Mouse (Mus musculus): ENCODE measurements around the gene Dhrs13.
A peak's percentile ranks its signal among the peaks of the same experiment; 100 is the strongest.
"Not testable (repeated sequence)": the region's sequence is repeated elsewhere in the genome, so short reads cannot be mapped to it uniquely, and the experiment has no call there.

Gene Dhrs13

GRCm38 (mm10) chr11:78042290-78042870 lies 10.3 kb downstream of the Dhrs13 start:
- not testable (repeated sequence) for DNase-seq (ENCODE audit: low read depth, low spot score)

GRCm38 (mm10) chr11:78044758-78045251 lies 12.7 kb downstream of the Dhrs13 start:
- DNase-seq (ENCODE audit: low read depth, low spot score): no peak

- not testable (repeated sequence) for DNase-seq (ENCODE audit: low read depth, low spot score)
Measured at GRCm38 (mm10) chr11:78048637-78049036, 16.6 kb downstream of the Dhrs13 start.

DNA sequence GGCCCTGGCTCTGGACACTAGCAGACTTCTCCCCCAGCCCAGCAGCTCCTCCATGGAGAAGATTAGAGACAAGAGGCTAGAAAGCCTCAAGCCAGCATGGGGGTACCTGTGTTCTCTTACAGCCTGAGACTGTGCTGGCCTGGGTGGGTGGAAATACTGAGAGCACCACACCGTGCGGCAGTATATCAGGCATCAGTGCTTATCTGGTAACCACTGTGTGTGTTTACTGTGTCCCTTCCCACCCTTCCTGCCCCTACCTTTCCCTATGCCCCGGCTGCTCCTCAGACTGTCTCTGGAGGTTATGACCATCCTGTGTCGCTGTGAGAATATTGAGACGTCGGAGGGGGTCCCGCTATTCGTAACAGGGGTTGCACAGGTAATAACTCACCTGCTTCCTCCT lies 21.0 kb downstream of the Dhrs13 start:
- no peak for DNase-seq (ENCODE audit: low read depth, low spot score)

DNA sequence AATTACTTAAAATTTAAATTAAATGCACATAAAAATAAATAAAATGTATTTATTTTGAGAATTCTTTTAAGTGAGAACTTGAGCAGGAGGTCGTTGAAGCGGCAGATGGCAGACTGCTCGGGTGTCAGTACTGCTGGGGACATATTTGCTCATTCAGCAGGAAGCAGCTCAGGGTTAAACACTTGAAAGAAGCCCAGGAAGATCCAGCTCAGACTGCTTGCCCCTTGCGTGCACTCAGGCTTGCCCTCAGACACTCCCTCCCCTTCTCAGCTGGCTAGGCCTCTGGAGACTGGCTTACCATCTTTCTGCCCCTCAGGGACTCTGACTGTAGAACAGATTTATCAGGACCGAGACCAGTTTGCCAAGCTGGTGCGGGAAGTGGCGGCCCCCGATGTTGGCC lies 24.9 kb downstream of the Dhrs13 start:
- no peak for DNase-seq (ENCODE audit: low read depth, low spot score)

DNA sequence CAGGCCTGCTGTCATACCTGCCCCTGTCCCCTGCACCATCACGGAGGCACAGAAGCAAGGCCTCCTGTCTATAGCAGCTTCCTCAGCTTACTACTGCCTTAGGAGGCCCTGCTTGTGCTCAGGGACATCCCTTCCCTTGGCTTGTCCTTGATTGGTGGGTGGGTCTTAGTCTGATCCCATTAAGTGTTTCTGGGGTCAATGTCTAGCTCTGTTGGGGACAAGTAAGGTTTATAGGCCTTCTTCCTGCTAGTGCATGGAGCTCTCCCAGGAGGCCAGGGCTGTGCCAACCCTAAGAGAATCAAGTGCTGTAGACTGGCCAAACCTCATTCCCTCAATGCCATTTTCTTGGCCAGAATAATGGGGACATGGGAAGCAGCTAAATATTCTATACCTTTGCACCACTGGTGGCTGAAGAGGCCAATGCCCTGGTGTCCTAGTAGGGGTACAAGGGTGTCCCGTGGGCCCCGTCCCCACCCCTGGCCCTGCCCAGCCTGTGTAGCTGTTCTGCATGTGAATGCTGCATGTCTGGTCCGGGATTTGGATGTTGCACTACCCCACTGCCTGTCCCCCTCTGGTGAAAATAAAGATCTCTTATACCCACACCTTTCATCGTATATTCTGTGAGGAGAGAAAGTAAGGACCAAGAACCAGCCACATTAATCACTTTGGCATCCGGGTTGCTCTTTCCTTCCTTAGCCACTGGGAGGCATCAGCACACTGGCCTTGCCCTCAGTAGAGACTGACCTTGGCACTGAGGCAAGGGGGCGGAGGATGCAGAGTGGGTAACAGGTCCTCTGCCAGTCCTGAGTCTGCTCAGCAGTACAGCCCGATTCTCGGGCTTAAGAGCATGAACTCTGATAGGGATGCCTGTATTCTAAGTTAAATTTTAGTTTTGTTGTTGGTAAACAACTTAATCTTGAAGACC lies 28.0 kb downstream of the Dhrs13 start:
- no peak for DNase-seq (ENCODE audit: low read depth, low spot score)

- no peak for DNase-seq (ENCODE audit: low read depth, low spot score)
Measured at GRCm38 (mm10) chr11:78062563-78062962, 30.5 kb downstream of the Dhrs13 start.

DNA sequence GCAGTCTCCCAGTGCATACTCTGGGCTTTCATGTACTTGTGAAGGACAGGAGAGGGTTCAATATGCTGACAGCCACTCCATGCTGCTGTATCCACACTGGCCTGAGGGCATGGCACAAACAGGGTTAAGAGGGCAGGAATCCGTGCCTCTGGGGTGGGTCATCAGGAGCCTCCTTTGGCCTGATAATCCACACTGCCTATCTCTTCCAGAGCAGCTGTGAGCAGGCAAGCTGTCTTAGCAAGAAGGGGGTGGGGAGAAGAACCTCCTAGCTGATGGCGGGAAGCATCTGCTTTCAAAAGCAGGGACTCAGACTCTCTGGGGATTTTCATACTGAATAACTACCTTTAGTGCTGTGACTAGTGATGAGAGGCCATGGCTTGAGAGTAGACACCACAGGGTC lies 33.8 kb downstream of the Dhrs13 start:
- DNase-seq (ENCODE audit: low read depth, low spot score): no peak

DNA sequence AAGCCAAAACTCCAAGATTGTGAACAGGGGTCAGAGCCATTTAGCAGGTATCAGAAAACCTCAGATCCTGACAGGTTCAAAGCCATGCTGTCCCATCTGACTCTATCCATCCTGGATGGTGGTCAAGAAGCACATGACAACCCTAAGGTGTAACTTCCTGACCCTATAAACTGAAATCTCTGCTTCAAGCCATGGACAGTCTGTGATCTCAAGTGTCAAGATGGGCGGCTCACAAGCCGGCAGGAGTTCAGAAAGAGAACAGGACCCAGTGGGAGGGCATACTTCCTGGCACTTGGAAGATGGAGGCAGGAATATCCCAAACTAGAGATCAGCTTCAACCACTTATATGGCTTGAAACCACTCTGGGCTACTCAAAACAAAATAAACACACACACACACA lies 34.6 kb downstream of the Dhrs13 start:
- no peak for DNase-seq (ENCODE audit: low read depth, low spot score)

DNA sequence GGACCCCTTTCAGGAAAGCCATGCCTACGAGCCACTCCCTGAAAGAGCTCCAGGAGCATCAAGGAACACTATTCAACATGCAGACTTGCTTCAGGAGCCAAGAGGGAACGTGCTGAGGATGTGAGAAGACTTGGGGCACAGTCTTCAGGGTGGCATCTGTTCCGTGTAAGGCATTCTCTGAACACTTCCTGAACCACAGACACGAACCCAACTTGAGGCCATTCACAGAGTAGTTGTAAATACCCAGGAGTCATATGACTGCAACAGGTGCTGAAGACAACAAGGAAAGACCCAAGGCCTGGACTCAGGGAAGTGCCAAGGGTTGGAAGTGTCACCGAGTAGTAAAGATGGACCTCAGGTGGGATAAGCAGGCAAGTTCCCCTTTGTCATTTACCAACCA lies 35.5 kb downstream of the Dhrs13 start:
- DNase-seq (ENCODE audit: low read depth, low spot score): no peak

GRCm38 (mm10) chr11:78069130-78069529 lies 37.0 kb downstream of the Dhrs13 start:
- DNase-seq (ENCODE audit: low read depth, low spot score): no peak

GRCm38 (mm10) chr11:78069646-78070045 lies 37.6 kb downstream of the Dhrs13 start:
- no peak for DNase-seq (ENCODE audit: low read depth, low spot score)

DNA sequence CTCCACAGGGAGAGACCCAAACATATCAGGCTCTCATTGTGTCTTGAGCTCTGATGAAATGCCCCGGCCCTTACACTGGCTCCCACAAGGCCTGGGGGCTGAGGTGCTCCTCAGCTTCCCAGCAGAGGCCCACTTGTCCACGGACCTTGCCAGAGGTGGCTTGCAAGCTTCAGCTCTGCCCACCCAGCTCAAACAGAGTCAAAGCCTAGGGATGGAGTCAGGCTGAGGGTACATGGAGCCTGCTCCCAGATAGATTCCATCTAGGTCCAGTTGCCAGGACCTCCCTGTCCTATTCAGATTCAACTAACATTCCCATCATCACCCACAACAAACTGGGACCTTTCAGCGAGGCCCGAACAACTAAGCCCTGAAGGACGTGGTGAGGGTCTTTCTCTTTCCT lies 39.9 kb downstream of the Dhrs13 start:
- DNase-seq (ENCODE audit: low read depth, low spot score): no peak

DNA sequence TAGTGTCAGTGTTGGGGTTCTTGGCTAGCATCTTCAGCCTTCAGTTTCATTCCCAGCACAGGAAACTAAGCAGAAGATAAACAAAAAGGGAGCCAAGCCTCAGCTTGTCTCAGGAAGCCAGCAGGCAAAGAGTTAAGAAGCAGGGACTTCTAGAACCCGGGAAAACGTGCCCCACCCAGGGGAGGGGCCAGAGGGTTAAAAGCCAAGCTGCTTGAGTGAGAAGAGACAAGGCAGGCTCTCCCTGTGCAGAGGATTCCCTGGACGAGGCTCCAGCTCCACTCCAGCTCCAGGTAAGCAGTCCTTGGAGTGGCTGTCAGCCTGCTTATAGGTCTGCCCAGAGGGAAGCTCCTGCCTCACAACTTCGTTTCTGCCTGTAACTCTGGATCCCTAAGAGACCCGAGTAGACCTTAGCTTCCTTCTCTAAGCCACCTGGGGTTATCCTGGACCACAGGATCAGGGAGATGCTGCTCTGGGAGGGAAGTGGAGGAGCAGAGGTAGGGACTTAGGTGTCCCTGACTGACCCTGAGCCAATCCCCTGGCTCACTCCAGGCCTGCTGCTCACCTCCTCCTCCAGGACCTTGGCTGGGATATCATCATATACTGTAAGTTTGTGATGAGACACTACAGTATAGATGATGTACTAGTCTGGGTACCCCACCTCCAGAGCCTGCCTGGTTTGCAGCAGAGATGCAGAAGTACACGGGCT lies 40.5 kb downstream of the Dhrs13 start:
- no peak for DNase-seq (ENCODE audit: low read depth, low spot score)

DNA sequence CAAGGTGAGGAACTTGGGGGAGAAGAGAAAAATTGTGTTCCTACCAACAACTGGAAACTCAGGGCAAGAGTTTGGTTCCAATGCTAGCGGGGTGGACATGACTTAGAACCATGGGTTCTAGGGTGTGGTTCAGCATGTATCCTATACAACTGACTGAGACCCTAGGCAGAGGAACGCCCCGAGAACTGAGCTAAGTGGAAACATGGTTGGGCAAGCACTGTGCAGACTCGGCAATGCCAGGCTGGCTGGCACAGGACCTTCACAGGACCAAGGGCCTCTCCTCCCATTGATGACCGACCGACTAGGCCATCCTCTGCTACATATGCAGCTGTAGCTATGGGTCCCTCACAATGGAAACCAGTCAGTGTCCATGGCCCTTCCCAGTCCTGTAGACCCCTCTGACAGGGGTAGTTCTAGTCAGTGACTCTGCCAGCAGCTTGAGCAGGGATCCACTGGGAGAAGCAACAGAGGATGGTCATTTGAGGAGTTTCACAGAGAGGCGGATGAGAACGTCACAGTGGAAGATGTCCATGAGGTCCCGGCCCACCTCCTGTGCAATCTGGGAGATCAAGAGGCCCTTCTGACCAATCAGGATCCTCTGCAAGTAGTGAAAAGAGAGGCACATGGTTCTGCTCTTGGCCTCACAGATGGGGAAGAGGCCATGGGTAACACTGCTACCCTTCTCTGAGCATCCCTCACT lies 41.6 kb downstream of the Dhrs13 start:
- no peak for DNase-seq (ENCODE audit: low read depth, low spot score)

GRCm38 (mm10) chr11:78074277-78074652 lies 42.2 kb downstream of the Dhrs13 start:
- DNase-seq (ENCODE audit: low read depth, low spot score): no peak

DNA sequence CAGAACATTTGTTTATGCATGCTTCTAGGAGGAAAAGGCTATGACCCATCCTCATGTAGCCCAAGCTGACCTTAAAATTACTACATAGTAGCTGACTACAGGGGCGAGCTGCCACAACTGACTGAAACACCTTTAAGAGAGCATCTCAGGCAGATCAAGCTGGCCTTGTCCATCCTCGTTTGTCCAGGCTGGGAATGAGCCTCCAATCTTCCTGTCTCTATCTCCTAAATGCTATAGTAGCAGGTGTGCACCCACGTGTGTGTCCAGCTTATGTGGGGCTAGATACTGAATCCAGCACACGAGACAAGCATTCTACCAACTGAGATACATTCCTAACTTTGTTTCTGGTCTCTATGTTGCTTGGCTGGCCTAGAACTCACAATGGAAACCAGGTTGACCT lies 42.6 kb downstream of the Dhrs13 start:
- no peak for DNase-seq (ENCODE audit: low read depth, low spot score)

DNA sequence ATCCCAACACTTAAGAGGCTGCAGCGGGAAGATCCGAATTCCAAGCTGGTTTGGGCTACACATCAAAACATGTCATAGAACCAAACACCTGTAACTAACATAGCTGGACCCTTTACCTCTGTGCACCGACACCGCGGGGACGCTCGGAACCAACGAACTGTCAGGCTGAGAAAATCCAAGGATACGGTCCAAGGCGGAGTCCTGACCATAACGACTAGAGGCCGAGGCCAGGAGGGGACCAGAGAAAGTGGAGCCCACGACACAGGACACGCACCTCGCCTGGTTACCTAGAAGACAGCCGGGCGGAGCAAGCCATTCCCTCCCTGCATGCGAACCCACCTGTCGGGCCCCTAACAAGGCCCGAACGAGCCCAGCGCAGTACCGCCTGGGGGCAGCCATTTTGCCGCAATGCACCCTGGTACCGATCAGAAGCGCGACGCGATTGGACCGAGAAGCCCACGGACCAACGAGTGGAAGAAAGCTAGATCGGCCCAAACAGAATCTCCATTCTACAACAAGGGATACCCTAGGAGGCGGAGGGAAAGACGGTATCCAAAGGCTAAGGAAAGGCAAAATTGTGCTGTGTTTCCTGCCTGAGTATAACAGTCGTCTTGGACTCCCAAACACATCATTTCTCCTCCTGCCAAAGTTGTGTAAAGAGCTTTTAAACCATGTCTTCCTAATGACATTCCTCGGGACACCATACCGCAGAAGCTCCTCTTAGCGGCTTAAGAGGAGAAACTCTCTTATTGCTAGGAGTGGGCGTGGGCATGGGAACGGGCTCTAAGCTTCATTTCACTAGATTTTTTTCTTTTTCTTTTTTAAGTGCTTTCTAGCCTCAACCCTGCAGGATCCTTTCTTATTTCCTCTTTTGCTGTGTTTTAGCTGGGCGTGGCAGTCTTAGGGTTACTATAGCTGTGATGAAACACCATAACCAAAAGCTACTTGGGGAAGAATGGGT lies 48.2 kb downstream of the Dhrs13 start, which contains the start of gene Eral1:
Gene Eral1 (minus strand): TSS at position 423 of the 961 bp plus-strand sequence.
- peak; percentile 73 for DNase-seq (ENCODE audit: low read depth, low spot score)

- DNase-seq (ENCODE audit: low read depth, low spot score): no peak
Measured at GRCm38 (mm10) chr11:78083595-78083994, 51.5 kb downstream of the Dhrs13 start.

GRCm38 (mm10) chr11:78086925-78087479 lies 54.9 kb downstream of the Dhrs13 start:
- no peak for DNase-seq (ENCODE audit: low read depth, low spot score)

All from embryo, embryonic 11.5 days (tissue).